In genomic region chr13:13723786-13724185, GRCm38 (mm10) we compare ENCODE assay signal across 18 mouse cellular contexts.
"Had no signal": no experiment of that assay in that cellular context is flagged by ENCODE, and none has a peak within 500 bp of the region (broad histone marks: within the 10 kb centered on the region; RNA-seq: fewer than 3 reads in every experiment).

No protein-coding gene starts in this region.

- H3K4me3 ChIP-seq: limb, embryonic 12.5 days; limb, embryonic 15.5 days; lung, embryonic 15.5 days had no signal

- ATAC-seq: liver, postnatal 0 days had no signal

- DNase-seq: kidney, adult 18-20 months; kidney, adult 9 months; kidney, postnatal 25 days; left cerebral cortex, postnatal 4 days; liver, postnatal 0 days; lung, postnatal 14 days; midbrain, embryonic 14.5 days; thymus, adult 2 months; thymus, postnatal 14 days; thymus, postnatal 4 days had no signal

- H3K4me1 ChIP-seq: limb, embryonic 12.5 days; limb, embryonic 15.5 days; lung, embryonic 15.5 days had no signal

- H3K9ac ChIP-seq: limb, embryonic 12.5 days; limb, embryonic 15.5 days; liver, embryonic 14.5 days; liver, postnatal 0 days; lung, embryonic 15.5 days had no signal

- H3K36me3 ChIP-seq: limb, embryonic 12.5 days; limb, embryonic 15.5 days had no signal

- H3K27ac ChIP-seq: kidney, postnatal 0 days; limb, embryonic 12.5 days; limb, embryonic 15.5 days; liver, embryonic 14.5 days; lung, embryonic 15.5 days; macrophage; stomach, postnatal 0 days had no signal

- H3K9me3 ChIP-seq: limb, embryonic 12.5 days; limb, embryonic 15.5 days; lung, embryonic 15.5 days; megakaryocyte, embryonic 14.5 days had no signal
